Mouse (Mus musculus) lung, embryonic 16.5 days (tissue): ENCODE data around the gene Sec61a2. TPM values are rescaled to one million over a fixed set of nuclear protein-coding genes. Genes with fewer than 3 reads are reported as not detected.
A peak's percentile ranks its signal among the peaks of the same experiment; 100 is the strongest.

ENCODE experiments used
- ATAC-seq: fragments of 200-750 bp; cut with Nextera tagmentation; 2 replicates; pipeline ENCODE4 v1.8.0; 2017; ENCODE audit warnings: low read depth, mild to moderate bottlenecking, moderate library complexity
- H3K27ac ChIP-seq: fragments of 300-500 bp; sonication (generic); 2 replicates; pipeline ENCODE4 v1.5.1; 2014; ENCODE audit warnings: mild to moderate bottlenecking, control low read depth, low read length
- H3K27me3 ChIP-seq: fragments of 300-500 bp; sonication (generic); 2 replicates; pipeline ENCODE4 v1.6.1; 2014; ENCODE audit warnings: low read depth, low read length, mixed read lengths; ENCODE audit not compliant: control insufficient read depth, insufficient read depth
- H3K36me3 ChIP-seq: fragments of 300-500 bp; sonication (generic); 2 replicates; pipeline ENCODE4 v1.6.1; 2014; ENCODE audit warnings: low read length; ENCODE audit not compliant: control insufficient read depth, insufficient read depth
- H3K4me1 ChIP-seq: fragments of 300-500 bp; sonication (generic); replicated peaks from 2 replicates; pipeline ENCODE4 v1.6.1; 2014; ENCODE audit warnings: low read length, mixed read lengths; ENCODE audit not compliant: control insufficient read depth, insufficient read depth
- H3K4me2 ChIP-seq: fragments of 300-500 bp; sonication (generic); 2 replicates; pipeline ENCODE4 v1.6.1; 2014; ENCODE audit warnings: low read depth, low read length, control low read depth
- H3K4me3 ChIP-seq: fragments of 300-500 bp; sonication (generic); 2 replicates; pipeline ENCODE4 v1.5.1; 2014; ENCODE audit warnings: mild to moderate bottlenecking, low read length, control low read depth
- H3K9ac ChIP-seq: fragments of 300-500 bp; sonication (generic); 2 replicates; pipeline ENCODE4 v1.6.1; 2014; ENCODE audit warnings: low read length, control low read depth
- H3K9me3 ChIP-seq: fragments of 300-500 bp; sonication (generic); 2 replicates; pipeline ENCODE4 v1.6.1; 2016; ENCODE audit warnings: low read length; ENCODE audit not compliant: control insufficient read depth
- WGBS: fragments of 180-500 bp; shearing (Covaris S2); extraction: QIAGEN DNeasy Blood & Tissue Kit; methylation state at CpG from one replicate; pipeline ENCODE4 v1.1.7; 2014; 5-methylcytosine and 5-hydroxymethylcytosine counted together
- polyA plus RNA-seq: library from polyadenylated mRNA; unstranded; fragments of >200 nt; fragmentation: Nextera tagmentation; extraction: Ambion mirVana; gene quantifications from 2 replicates; pipeline ENCODE4 v1.2.1, GENCODE M21; 2015

Gene Sec61a2
- polyA plus RNA-seq, 1 experiment from 2014 or later: 65.9 TPM

DNA sequence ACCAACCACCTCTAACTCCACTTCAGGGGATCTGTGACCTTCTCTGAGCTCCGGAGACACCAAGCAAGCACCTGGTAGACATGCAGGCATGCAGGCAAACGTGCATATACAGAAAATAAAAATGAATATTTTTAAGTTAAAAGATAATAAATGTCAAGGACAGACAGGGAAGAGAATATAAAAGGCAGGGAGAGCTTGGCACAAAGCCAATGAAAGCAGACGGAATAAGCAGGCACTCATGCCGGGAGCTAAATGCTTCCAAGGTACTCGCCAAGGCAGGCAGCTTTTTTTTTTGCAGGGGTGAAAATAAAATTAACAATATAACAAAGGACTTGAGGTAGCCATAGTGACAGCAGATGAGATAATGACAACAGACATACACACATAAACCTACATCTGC is 10.9 kb upstream of the Sec61a2 start:
- no peak for ATAC-seq
- H3K4me3 ChIP-seq: no peak overlapping the region
- no peak overlapping the region for H3K27ac ChIP-seq
- H3K9ac ChIP-seq: no peak overlapping the region
- no peaks in the 10 kb centered on the region for H3K9me3 ChIP-seq
- H3K4me2 ChIP-seq: no peak overlapping the region
- 22% methylated on average over 5 of the region's 5 CpGs for WGBS
- H3K4me1 ChIP-seq: peaks cover 3% of the 10 kb centered on the region; the same call in 1 of the 2 replicates
- no peaks in the 10 kb centered on the region for H3K36me3 ChIP-seq
- no peaks in the 10 kb centered on the region for H3K27me3 ChIP-seq

DNA sequence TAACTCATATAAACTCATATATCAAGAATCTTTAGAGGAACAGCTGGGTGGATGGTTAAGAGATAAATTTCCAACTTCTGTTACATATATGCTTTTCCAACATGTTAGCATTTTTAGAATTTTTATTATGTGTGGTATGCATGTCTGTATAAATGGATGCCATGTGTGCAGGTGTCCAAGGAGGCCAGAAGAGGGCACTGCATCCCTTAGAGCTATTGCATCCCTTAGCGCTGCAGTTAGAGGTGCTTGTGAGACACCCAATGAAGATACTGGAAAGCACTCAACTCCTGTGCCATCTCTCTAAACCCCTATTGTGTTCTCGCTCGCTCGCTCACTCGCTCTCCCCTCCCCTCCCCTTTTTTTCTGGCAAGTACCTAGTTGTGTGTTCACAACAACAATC is 4.9 kb upstream of the Sec61a2 start:
- ATAC-seq: no peak
- Histone ChIP-seq H3K9me3 (no peaks in the 10 kb centered on the region), H3K27me3 (no peaks in the 10 kb centered on the region), H3K4me2 (no peak overlapping the region), H3K4me3 (no peak overlapping the region), H3K4me1 (no peaks in the 10 kb centered on the region), H3K27ac (no peak overlapping the region), H3K9ac (no peak overlapping the region), H3K36me3 (no peaks in the 10 kb centered on the region)
- 56% methylated on average over 5 of the region's 5 CpGs for WGBS

DNA sequence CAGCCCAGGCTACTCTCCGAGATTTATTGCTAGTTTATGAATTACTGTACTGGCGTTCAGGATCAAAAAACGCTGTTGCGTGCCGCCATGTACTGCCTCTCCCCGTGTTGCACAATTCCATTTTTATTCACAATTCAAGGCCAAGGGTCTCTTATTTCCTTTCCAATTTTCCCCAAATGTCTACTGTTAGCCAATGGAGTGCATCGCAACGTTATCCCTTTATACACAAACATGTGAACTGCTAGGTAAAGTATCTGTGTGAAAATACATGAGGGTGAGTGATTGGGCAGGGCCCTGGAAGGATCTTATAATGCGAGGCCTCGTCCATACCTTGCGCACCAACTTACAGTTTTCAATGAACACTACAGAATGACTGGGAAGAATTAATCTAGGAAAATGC is 936 bp downstream of the Sec61a2 start:
- Histone ChIP-seq H3K27me3 (no peaks in the 10 kb centered on the region), H3K9ac (peak overlapping the region; percentile 89), H3K4me3 (peak overlapping the region; percentile 71), H3K27ac (peak overlapping the region; percentile 72; the same call in 1 of the 2 replicates), H3K9me3 (no peaks in the 10 kb centered on the region), H3K4me1 (peaks cover 6% of the 10 kb centered on the region), H3K4me2 (peak overlapping the region; percentile 55), H3K36me3 (peaks cover 2% of the 10 kb centered on the region; the same call in 1 of the 2 replicates)
- 20% methylated on average over 11 of the region's 11 CpGs for WGBS
- ATAC-seq: peak; percentile 4; the same call in 1 of the 2 replicates

DNA sequence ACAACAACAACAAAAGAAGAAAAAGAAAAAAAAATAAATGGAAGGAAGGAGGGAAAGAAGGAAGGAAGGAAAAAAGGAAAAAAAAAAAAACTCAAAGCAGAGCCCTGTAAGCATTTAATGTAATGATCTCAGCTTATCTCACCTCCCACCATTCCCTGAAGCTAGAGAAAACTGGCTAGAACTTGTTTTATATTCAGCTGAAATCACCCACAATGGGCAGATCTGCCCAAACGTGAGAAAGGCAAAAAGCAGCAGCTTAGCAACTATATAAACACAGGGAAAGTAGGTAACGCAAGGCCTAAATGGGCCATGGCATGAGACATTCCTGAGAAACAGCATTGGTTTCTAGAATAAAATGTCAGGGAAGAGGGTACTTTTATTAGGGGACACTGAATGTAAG is 5.8 kb downstream of the Sec61a2 start:
- H3K4me3 ChIP-seq: no peak overlapping the region
- peaks cover 6% of the 10 kb centered on the region for H3K4me1 ChIP-seq
- H3K9ac ChIP-seq: no peak overlapping the region
- 62% methylated on average over 2 of the region's 2 CpGs for WGBS
- H3K27me3 ChIP-seq: no peaks in the 10 kb centered on the region
- no peak overlapping the region for H3K27ac ChIP-seq
- H3K9me3 ChIP-seq: no peaks in the 10 kb centered on the region
- ATAC-seq: no peak
- no peak overlapping the region for H3K4me2 ChIP-seq
- H3K36me3 ChIP-seq: peaks cover 22% of the 10 kb centered on the region

DNA sequence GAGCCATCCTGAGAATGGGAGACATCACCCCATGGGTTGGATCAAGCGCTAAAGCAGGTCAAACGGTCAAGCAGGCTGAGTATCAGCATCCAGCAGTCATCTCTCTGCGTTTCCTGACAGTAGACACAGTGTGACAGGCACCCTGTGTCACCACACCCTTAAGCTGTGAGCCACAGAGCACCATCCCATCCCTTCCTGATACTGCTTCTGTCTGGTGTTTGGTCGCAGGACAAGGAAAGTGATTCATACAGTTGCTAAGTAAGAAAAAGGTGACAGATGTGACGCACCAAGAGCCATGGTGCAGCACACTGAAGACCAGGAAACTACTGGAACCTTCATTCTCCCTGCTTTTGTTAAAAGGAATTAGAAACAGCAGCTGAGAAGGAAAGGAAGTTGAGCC is 6.4 kb downstream of the Sec61a2 start:
- no peak for ATAC-seq
- H3K4me2 ChIP-seq: no peak overlapping the region
- H3K9ac ChIP-seq: no peak overlapping the region
- H3K27ac ChIP-seq: no peak overlapping the region
- H3K9me3 ChIP-seq: no peaks in the 10 kb centered on the region
- H3K36me3 ChIP-seq: peaks cover 23% of the 10 kb centered on the region
- H3K4me1 ChIP-seq: peaks cover 6% of the 10 kb centered on the region
- H3K4me3 ChIP-seq: no peak overlapping the region
- no peaks in the 10 kb centered on the region for H3K27me3 ChIP-seq
- WGBS: 76% methylated on average over 5 of the region's 5 CpGs

DNA sequence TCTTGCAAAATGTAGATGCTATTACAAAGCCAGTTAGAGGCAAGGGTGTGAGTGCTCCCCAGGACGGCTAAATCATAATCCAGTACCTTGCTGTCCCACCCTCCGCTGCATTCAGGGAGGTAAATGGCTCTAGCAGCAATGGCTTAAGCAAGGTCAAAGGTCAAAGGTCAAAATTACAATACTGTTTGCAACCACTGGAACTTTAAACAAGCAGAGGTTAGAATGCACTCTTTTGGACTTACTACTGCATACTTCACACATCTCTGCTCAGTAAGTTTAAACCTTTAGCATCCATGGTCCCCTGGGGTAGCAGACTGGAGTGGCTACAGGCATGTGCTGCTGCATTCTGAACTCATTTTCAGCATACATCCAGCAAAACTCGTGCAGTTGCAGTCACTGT is 17.8 kb downstream of the Sec61a2 start:
- Histone ChIP-seq H3K4me3 (no peak overlapping the region), H3K36me3 (peaks cover 39% of the 10 kb centered on the region), H3K9me3 (no peaks in the 10 kb centered on the region), H3K9ac (no peak overlapping the region), H3K27ac (no peak overlapping the region), H3K4me1 (no peaks in the 10 kb centered on the region), H3K4me2 (no peak overlapping the region), H3K27me3 (no peaks in the 10 kb centered on the region)
- 84% methylated on average over 3 of the region's 3 CpGs for WGBS
- no peak for ATAC-seq

DNA sequence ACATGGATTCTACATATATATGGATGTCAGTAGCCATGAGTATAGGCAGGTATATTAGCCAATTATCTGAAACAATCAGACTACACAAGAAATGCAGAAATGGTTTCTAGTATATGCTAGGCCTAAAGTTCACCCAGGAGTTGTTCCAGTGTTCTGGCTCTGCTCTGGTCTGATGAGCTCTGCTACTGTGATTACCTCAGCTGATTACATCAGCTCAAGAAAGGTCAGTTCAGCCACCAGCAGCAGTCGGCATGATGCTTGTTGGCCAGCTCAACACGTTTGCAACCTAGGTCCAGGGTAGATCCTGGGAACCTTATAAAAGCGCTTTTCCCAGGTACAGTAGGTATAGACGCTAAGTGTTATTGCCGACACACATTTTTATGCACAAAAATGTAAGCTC is 25.5 kb downstream of the Sec61a2 start:
- H3K9ac ChIP-seq: no peak overlapping the region
- H3K36me3 ChIP-seq: peaks cover 42% of the 10 kb centered on the region
- 89% methylated on average over 5 of the region's 5 CpGs for WGBS
- no peak overlapping the region for H3K27ac ChIP-seq
- H3K4me1 ChIP-seq: no peaks in the 10 kb centered on the region
- no peak overlapping the region for H3K4me3 ChIP-seq
- H3K9me3 ChIP-seq: no peaks in the 10 kb centered on the region
- H3K27me3 ChIP-seq: no peaks in the 10 kb centered on the region
- no peak overlapping the region for H3K4me2 ChIP-seq
- no peak for ATAC-seq

DNA sequence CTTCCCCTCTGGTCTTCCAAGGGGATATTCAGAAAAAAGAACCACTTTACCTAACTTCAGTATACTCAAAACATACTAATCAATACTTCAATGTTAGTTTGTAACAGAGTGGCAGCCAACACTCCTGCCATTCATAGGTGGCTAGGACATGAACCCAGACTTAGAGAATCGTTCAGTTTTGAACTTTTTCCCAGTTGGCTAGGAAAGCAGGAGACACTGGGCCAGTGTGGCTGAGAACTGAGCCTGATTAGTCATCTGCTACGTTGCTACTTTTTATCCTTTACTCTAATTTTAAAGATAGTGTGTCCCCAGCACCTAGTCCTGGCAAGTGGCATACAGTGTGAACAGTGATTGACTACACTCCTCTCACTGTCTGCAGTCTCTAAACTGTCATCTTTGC is 27.6 kb downstream of the Sec61a2 start:
- H3K4me1 ChIP-seq: no peaks in the 10 kb centered on the region
- H3K4me3 ChIP-seq: no peak overlapping the region
- H3K9me3 ChIP-seq: no peaks in the 10 kb centered on the region
- H3K4me2 ChIP-seq: no peak overlapping the region
- peaks cover 30% of the 10 kb centered on the region for H3K36me3 ChIP-seq
- WGBS: 76% methylated on average over 2 of the region's 2 CpGs
- no peak overlapping the region for H3K9ac ChIP-seq
- no peak overlapping the region for H3K27ac ChIP-seq
- no peak for ATAC-seq
- no peaks in the 10 kb centered on the region for H3K27me3 ChIP-seq

DNA sequence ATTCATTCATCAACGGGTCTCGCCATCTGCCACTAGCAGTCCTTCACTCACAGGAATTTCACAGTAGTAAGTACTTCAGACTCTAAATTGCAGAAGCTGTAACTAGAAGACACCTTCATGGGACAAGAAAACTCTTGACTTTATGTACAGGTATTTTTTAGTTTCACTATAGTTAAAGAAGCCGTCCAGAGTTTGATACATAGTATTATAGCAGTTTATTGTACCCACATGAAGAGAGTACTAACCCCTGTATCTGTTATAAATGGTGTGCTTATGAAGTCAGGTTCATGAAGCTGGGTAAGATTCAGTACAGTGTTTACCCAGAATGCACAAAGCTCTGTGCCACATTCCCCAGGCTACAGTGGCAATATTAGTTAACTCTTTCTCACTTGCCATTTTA is 32.4 kb downstream of the Sec61a2 start, which contains the start of gene Gm13199:
Gene Gm13199 (minus strand): TSS at position 101 of the 400 bp plus-strand sequence.
- peaks cover 22% of the 10 kb centered on the region for H3K36me3 ChIP-seq
- no peaks in the 10 kb centered on the region for H3K4me1 ChIP-seq
- WGBS: 86% methylated on average over 3 of the region's 3 CpGs
- ATAC-seq: no peak
- H3K9me3 ChIP-seq: no peaks in the 10 kb centered on the region
- H3K9ac ChIP-seq: no peak within 1 kb of the TSS
- H3K4me3 ChIP-seq: no peak within 1 kb of the TSS
- no peak within 1 kb of the TSS for H3K4me2 ChIP-seq
- no peaks in the 10 kb centered on the region for H3K27me3 ChIP-seq
- no peak within 1 kb of the TSS for H3K27ac ChIP-seq

DNA sequence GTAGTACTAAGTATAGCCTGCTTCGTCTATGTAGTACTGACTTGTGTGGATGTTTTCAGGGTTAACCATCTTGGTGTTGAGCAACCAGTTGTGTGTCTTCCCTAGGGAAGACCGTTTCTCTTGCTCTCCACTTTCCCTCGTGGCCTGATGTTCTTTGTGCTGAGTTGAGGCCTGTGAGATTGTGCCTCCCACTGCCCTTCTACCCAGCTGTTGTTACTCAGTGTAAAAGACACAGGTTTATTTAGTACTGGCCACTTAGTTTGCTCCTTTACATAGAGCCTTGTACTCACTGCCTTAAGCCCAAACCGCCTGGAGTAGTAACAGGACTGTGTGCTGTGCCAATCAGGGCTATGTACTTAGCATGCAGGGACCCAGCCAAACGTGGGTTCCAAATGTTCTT is 43.4 kb downstream of the Sec61a2 start:
- WGBS: 78% methylated on average over 5 of the region's 5 CpGs
- Histone ChIP-seq H3K4me3 (no peak overlapping the region), H3K27me3 (no peaks in the 10 kb centered on the region), H3K27ac (no peak overlapping the region), H3K9ac (no peak overlapping the region), H3K36me3 (peaks cover 3% of the 10 kb centered on the region), H3K4me1 (no peaks in the 10 kb centered on the region; the same call in 1 of the 2 replicates), H3K9me3 (no peaks in the 10 kb centered on the region), H3K4me2 (no peak overlapping the region)
- no peak for ATAC-seq
